Mouse (Mus musculus) olfactory bulb, adult 2 months (tissue): ENCODE results near the gene Hsd3b7.

Experiments
- CTCF ChIP-seq: fragments of 200-500 bp; IDR thresholded peaks from 2 replicates; pipeline ENCODE4 v1.5.1; 2012; ENCODE audit warnings: low read depth, mild to moderate bottlenecking, low read length, moderate library complexity; ENCODE audit not compliant: insufficient read depth
- POLR2A ChIP-seq: fragments of 200-500 bp; IDR thresholded peaks from 2 replicates; pipeline ENCODE4 v1.6.1; 2012; ENCODE audit warnings: mild to moderate bottlenecking, low read depth, low read length, moderate library complexity; ENCODE audit not compliant: insufficient read depth

DNA sequence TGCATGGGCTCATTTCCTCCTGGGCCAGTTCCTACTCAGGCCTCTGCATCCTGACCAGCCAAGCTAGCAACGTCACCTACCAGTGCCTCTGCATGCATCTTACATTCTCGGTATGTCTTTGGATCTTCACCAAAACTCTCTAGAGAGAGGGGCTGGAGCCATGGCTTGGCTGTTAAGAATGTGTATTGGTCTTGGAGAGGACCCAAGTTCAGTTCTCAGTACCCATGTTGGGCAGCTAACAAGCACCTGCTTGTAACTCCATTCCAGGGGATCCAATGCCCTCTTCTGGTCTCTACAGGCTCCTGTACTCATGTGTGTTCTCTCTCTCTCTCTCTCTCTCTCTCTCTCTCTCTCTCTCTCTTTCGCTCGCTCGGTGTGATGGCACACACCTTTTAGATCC is 17.4 kb downstream of the Hsd3b7 start:
- TF ChIP-seq POLR2A (no peak), CTCF (no peak)
